Mouse (Mus musculus): Measurements from ENCODE around the gene Spag17.
"Not testable (repeated sequence)": the region's sequence is repeated elsewhere in the genome, so short reads cannot be mapped to it uniquely, and the experiment has no call there.

The Spag17 gene

GRCm38 (mm10) chr3:99885187-99885811 lies at the start of gene Spag17:
TSS of gene Spag17 (plus strand) at chr3:99885406.
- peak; percentile 39 for DNase-seq (ENCODE audit: low spot score)

- DNase-seq (ENCODE audit: low spot score), result no peak
Observed at GRCm38 (mm10) chr3:99842333-99842732, 42.9 kb upstream of the Spag17 start.

GRCm38 (mm10) chr3:99842808-99843207 lies 42.4 kb upstream of the Spag17 start:
- no peak for DNase-seq (ENCODE audit: low spot score)

GRCm38 (mm10) chr3:99843233-99843632 lies 42.0 kb upstream of the Spag17 start:
- DNase-seq (ENCODE audit: low spot score), result no peak

- no peak for DNase-seq (ENCODE audit: low spot score)
Observed at GRCm38 (mm10) chr3:99850926-99851325, 34.3 kb upstream of the Spag17 start.

GRCm38 (mm10) chr3:99854595-99854994 lies 30.6 kb upstream of the Spag17 start:
- no peak for DNase-seq (ENCODE audit: low spot score)

- DNase-seq (ENCODE audit: low spot score), result no peak
Observed at GRCm38 (mm10) chr3:99858922-99859321, 26.3 kb upstream of the Spag17 start.

- no peak for DNase-seq (ENCODE audit: low spot score)
Observed at GRCm38 (mm10) chr3:99864706-99865105, 20.5 kb upstream of the Spag17 start.

GRCm38 (mm10) chr3:99875137-99875536 lies 10.1 kb upstream of the Spag17 start:
- no peak for DNase-seq (ENCODE audit: low spot score)

- DNase-seq (ENCODE audit: low spot score), result no peak
Observed at GRCm38 (mm10) chr3:99881498-99881897, 3.7 kb upstream of the Spag17 start.

- no peak for DNase-seq (ENCODE audit: low spot score)
Observed at GRCm38 (mm10) chr3:99883988-99884564, 1.1 kb upstream of the Spag17 start.

- DNase-seq (ENCODE audit: low spot score), result not testable (repeated sequence)
Observed at GRCm38 (mm10) chr3:99894741-99895140, 9.5 kb downstream of the Spag17 start.

GRCm38 (mm10) chr3:99913809-99914439 lies 28.7 kb downstream of the Spag17 start:
- no peak for DNase-seq (ENCODE audit: low spot score)

GRCm38 (mm10) chr3:99922944-99923343 lies 37.7 kb downstream of the Spag17 start:
- no peak for DNase-seq (ENCODE audit: low spot score)

- no peak for DNase-seq (ENCODE audit: low spot score)
Observed at GRCm38 (mm10) chr3:99930920-99931620, 45.9 kb downstream of the Spag17 start.

GRCm38 (mm10) chr3:99936159-99936558 lies 51.0 kb downstream of the Spag17 start:
- DNase-seq (ENCODE audit: low spot score), result peak; percentile 11

GRCm38 (mm10) chr3:99938611-99939286 lies 53.5 kb downstream of the Spag17 start:
- peak; percentile 38 for DNase-seq (ENCODE audit: low spot score)

GRCm38 (mm10) chr3:99945171-99945570 lies 60.0 kb downstream of the Spag17 start:
- DNase-seq (ENCODE audit: low spot score), result no peak

- no peak for DNase-seq (ENCODE audit: low spot score)
Observed at GRCm38 (mm10) chr3:99954039-99954602, 68.9 kb downstream of the Spag17 start.

- DNase-seq (ENCODE audit: low spot score), result no peak
Observed at GRCm38 (mm10) chr3:99956517-99956916, 71.3 kb downstream of the Spag17 start.

GRCm38 (mm10) chr3:99959805-99960485 lies 74.7 kb downstream of the Spag17 start:
- DNase-seq (ENCODE audit: low spot score), result no peak
